Mouse (Mus musculus): ENCODE measurements around the gene Aunip.

DNA sequence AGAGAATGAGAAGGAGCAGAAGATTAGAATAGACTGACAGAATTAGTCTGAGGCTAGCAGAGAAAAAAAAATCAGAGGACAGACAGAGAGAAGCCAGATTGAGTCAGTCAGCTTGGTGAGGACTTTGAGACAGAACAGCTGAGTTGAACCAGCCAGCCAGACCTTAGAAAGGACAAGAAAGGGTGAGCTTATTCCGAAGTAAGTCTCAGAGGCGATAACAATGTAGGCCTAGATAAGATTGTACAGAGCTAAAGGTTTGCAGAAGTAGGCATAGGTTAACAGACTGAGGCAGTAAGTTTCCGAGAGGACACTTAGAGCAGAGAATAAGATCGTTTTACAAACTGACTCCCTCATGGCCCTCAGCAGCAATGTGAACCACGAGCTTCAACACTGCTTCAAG, 49.5 kb upstream of the Aunip start:
- no peak for TF ChIP-seq CTCF (conservative IDR thresholded peaks at IDR 0.05; ENCODE audit: insufficient read depth, insufficient read length, low read depth, low read length)
- TF ChIP-seq POLR2A (IDR thresholded peaks at IDR 0.05; ENCODE audit: low read depth, low read length), result no peak

All from kidney, adult 2 months (tissue).